Mouse (Mus musculus): Measurements from ENCODE around the gene Styxl1.

- TF ChIP-seq POLR2A (IDR thresholded peaks at IDR 0.05; ENCODE audit: low read depth, low read length) (no peak), CTCF (IDR thresholded peaks at IDR 0.05; ENCODE audit: extremely low read depth, insufficient read depth, insufficient read length, insufficient replicate concordance) (peak; percentile 96)
Measured at GRCm38 (mm10) chr5:135793996-135794858, 16.0 kb upstream of the Styxl1 start.
